Mouse (Mus musculus) hindbrain, embryonic 14.5 days (tissue): ENCODE results near the gene Pfkl. TPM values are rescaled to one million over a fixed set of nuclear protein-coding genes. Genes with fewer than 3 reads are reported as not detected.
"Not testable (repeated sequence)": the region's sequence is repeated elsewhere in the genome, so short reads cannot be mapped to it uniquely, and the experiment has no call there.

Experiments used
- ATAC-seq: fragments of 200-750 bp; cut with Nextera tagmentation; 2 replicates; pipeline ENCODE4 v1.8.0; 2017; ENCODE audit warnings: moderate number of reproducible peaks, mild to moderate bottlenecking, moderate TSS enrichment, moderate library complexity; ENCODE audit not compliant: low FRiP score
- DNase-seq: peaks from one replicate; pipeline ENCODE4 v3.0.0-alpha.2; 2015; ENCODE audit warnings: low spot score
- H3K27ac ChIP-seq: fragments of 300-500 bp; sonication (generic); 2 replicates; pipeline ENCODE4 v1.5.1; 2014; ENCODE audit warnings: mild to moderate bottlenecking, moderate library complexity
- H3K27me3 ChIP-seq: fragments of 300-500 bp; sonication (generic); 2 replicates; pipeline ENCODE4 v1.6.1; 2014; ENCODE audit warnings: mild to moderate bottlenecking, low read length, mixed read lengths; ENCODE audit not compliant: control insufficient read depth, insufficient read depth
- H3K36me3 ChIP-seq: fragments of 300-500 bp; sonication (generic); replicated peaks from 2 replicates; pipeline ENCODE4 v1.6.1; 2014; ENCODE audit not compliant: control insufficient read depth, insufficient read depth
- H3K4me1 ChIP-seq: fragments of 300-500 bp; sonication (generic); replicated peaks from 2 replicates; pipeline ENCODE4 v1.6.1; 2014; ENCODE audit warnings: antibody characterized with exemption, low read length, mixed read lengths; ENCODE audit not compliant: control insufficient read depth, insufficient read depth
- H3K4me2 ChIP-seq: fragments of 300-500 bp; sonication (generic); replicated peaks from 2 replicates; pipeline ENCODE4 v1.6.1; 2014; ENCODE audit warnings: mild to moderate bottlenecking, moderate library complexity
- H3K4me3 ChIP-seq: fragments of 300-500 bp; sonication (generic); replicated peaks from 2 replicates; pipeline ENCODE4 v1.5.1; 2014; ENCODE audit warnings: mild to moderate bottlenecking, low read length
- H3K9ac ChIP-seq: fragments of 300-500 bp; sonication (generic); 2 replicates; pipeline ENCODE4 v1.6.1; 2014
- H3K9me3 ChIP-seq: fragments of 300-500 bp; sonication (generic); 2 replicates; pipeline ENCODE4 v1.6.1; 2016; ENCODE audit warnings: low read length; ENCODE audit not compliant: control insufficient read depth
- WGBS: fragments of 180-500 bp; shearing (Covaris S2); extraction: QIAGEN DNeasy Blood & Tissue Kit; methylation state at CpG from one replicate; pipeline ENCODE4 v1.1.7; 2014; 5-methylcytosine and 5-hydroxymethylcytosine counted together
- polyA plus RNA-seq: library from polyadenylated mRNA; unstranded; fragments of >200 nt; fragmentation: Nextera tagmentation; extraction: Ambion mirVana; gene quantifications from 2 replicates; pipeline ENCODE4 v1.2.1, GENCODE M21; 2014

The Pfkl gene
- polyA plus RNA-seq, 1 experiment from 2014 or later: 93.5 TPM

DNA sequence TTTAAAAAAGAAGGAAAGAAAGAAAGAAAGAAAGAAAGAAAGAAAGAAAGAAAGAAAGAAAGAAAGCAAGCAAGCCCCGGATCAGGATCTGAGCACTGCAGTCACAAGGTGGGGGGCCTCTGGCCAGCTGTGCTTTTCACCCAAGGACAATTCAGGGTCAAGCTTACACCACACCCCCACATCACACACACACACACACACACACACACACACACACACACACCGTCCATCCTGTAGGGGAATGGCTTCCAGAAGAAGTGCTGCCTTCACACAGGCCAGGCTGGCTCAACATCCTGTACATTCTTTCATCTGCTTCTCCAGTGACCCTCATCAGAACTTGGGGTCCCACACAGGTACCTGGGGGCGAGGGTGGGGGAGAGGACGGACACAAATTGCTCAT, 9.4 kb upstream of the Pfkl start:
- H3K9me3 ChIP-seq: no peaks in the 10 kb centered on the region
- DNase-seq: no peak
- no peak for ATAC-seq
- H3K9ac ChIP-seq: no peak overlapping the region
- WGBS: 78% methylated on average over 4 of the region's 4 CpGs
- H3K4me1 ChIP-seq: no peaks in the 10 kb centered on the region
- H3K4me3 ChIP-seq: no peak overlapping the region
- no peak overlapping the region for H3K4me2 ChIP-seq
- no peaks in the 10 kb centered on the region for H3K27me3 ChIP-seq
- H3K36me3 ChIP-seq: no peaks in the 10 kb centered on the region
- no peak overlapping the region for H3K27ac ChIP-seq

DNA sequence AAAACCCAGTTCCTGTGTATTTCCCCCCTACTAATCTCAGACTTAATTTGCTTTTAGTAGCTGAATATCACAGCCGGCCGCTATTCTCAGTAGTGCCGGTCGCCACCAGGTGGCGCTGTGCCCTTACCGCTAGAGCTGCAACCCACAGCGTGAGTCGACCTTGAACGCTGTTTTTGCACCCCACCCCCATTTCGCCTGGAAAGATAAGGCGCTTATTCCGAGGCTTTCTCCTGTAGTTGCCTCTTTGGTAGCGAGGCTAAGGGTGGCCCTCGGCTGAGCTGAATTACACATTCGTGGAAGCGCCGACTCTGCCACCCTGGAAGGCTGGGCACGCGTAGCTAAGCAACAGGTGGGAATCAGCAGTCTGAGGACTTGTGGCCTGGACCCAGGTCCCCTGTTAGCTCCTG, 8.9 kb upstream of the Pfkl start:
- H3K9ac ChIP-seq: no peak overlapping the region
- WGBS: 16% methylated on average over 19 of the region's 19 CpGs
- DNase-seq: peak; percentile 92

DNA sequence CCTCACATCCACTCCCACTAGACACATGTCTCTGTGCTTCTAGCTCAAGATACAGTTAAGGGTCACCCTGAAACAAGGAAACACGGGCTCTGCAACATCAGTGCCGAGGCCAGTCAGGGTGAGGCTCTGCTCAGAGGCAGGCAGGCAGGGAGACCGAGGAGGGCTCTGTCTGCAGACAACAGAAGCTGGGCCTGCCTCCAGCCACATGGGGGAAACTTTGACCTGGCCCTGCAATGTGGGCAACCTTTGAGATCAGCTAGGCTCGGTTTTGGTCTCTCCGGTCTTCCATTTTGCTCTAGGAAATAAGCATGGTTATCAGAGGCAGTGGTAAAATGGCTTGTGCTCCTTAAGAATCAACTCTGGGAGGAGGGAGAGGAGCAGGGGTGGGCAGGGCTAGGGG, 6.5 kb upstream of the Pfkl start:
- Histone ChIP-seq H3K27me3 (no peaks in the 10 kb centered on the region), H3K9me3 (no peaks in the 10 kb centered on the region), H3K9ac (no peak overlapping the region), H3K27ac (no peak overlapping the region), H3K4me2 (no peak overlapping the region), H3K4me1 (no peaks in the 10 kb centered on the region), H3K4me3 (no peak overlapping the region), H3K36me3 (no peaks in the 10 kb centered on the region)
- WGBS: 53% methylated on average over 5 of the region's 5 CpGs
- ATAC-seq: no peak
- DNase-seq: no peak

More for the DNA sequence above, 8.9 kb upstream of the Pfkl start:
- no peaks in the 10 kb centered on the region for H3K36me3 ChIP-seq
- peak overlapping the region; percentile 15 for H3K4me3 ChIP-seq
- no peaks in the 10 kb centered on the region for H3K4me1 ChIP-seq
- peak overlapping the region; percentile 49 for H3K4me2 ChIP-seq
- no peak overlapping the region for H3K27ac ChIP-seq
- H3K9me3 ChIP-seq: no peaks in the 10 kb centered on the region
- no peak for ATAC-seq
- H3K27me3 ChIP-seq: no peaks in the 10 kb centered on the region

DNA sequence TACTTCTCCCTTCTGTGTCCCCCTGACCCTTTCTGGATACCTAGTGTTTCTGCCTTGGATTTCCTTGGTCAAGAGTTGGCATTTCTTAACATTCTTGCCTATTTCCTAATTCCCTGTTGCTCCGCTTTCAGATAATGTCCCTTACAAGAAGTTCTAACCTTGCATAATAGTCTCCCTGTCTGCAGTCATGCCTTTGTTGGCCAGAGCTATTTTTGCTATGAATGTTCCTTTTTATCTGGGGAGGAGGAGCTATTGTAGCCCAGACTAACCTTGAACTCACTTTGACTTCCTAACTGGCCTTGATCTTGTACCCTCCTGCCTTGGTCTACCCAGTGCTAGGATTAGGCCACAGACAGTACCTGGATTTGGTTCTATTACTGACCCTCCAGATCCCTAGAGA, 5.6 kb upstream of the Pfkl start:
- H3K4me2 ChIP-seq: no peak overlapping the region
- H3K9ac ChIP-seq: no peak overlapping the region
- H3K4me1 ChIP-seq: no peaks in the 10 kb centered on the region
- no peak overlapping the region for H3K27ac ChIP-seq
- WGBS: 89% methylated on average over 1 of the region's 1 CpGs
- no peaks in the 10 kb centered on the region for H3K27me3 ChIP-seq
- no peak overlapping the region for H3K4me3 ChIP-seq
- DNase-seq (no peak), ATAC-seq (no peak)
- no peaks in the 10 kb centered on the region for H3K36me3 ChIP-seq
- no peaks in the 10 kb centered on the region for H3K9me3 ChIP-seq

DNA sequence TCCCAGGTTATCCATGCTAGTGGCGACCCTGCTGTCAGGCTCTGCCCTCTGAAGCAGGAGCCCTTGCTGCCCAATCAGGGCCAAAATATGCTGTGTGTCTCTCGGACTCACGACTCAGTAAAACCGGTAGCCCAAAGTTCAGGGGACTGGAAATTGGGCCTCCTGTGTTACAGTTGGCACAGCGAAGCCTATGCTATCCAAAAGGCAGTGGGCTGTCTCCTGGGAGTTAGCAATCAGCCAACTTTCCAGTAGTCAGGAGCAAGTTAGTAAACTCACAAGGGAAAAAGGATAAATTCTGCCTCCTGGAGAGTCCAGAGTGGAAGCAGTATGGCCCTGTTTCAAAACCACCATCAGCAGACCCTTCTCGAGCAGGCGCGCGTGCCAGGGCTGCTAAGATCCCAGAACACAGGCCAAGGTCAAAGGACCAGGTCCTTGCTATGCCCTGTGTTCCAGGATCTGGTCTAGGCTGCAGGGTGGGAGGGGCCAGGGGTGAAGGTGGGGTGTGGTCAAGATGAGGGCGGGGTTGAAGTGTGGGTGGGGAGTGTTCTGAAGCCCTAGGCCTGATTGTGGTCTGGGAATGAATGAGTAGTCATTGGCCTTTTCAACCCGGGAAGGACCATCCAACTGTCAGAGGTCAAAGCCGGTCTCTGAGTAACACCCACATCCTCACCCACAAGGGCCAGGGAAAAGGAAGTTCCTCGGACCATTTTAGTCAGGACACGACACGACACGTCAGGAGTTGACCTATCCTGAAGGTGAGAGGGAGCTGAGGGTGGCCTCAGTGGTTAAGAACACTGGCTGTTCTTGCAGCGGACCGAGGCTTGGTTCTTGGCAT, 3.0 kb upstream of the Pfkl start:
- no peaks in the 10 kb centered on the region for H3K9me3 ChIP-seq
- ATAC-seq (no peak), DNase-seq (no peak)
- H3K9ac ChIP-seq: no peak overlapping the region
- no peaks in the 10 kb centered on the region for H3K36me3 ChIP-seq
- no peak overlapping the region for H3K4me3 ChIP-seq
- H3K27ac ChIP-seq: no peak overlapping the region
- H3K4me2 ChIP-seq: no peak overlapping the region
- no peaks in the 10 kb centered on the region for H3K27me3 ChIP-seq
- WGBS: 94% methylated on average over 18 of the region's 18 CpGs
- peaks cover 10% of the 10 kb centered on the region for H3K4me1 ChIP-seq

DNA sequence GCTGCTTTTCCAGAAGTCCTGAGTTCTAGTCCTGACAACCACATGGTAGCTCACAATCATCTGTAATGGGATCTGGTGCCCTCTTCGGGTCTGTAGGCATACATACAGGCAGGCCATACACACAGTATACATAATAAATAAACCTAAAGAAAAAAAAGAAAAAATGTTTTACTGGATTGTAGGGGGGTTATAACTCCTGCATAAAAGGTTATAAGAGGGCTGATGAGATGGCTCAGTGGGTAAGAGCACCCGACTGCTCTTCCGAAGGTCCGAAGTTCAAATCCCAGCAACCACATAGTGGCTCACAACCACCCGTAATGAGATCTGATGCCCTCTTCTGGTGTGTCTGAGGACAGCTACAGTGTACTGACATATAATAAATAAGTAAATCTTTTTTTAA, 1.2 kb upstream of the Pfkl start:
- H3K36me3 ChIP-seq, H3K27ac ChIP-seq, H3K27me3 ChIP-seq, H3K9ac ChIP-seq, ATAC-seq, DNase-seq, H3K9me3 ChIP-seq, H3K4me3 ChIP-seq, H3K4me2 ChIP-seq: not testable (repeated sequence)
- H3K4me1 ChIP-seq: peaks cover 21% of the 10 kb centered on the region
- WGBS: 95% methylated on average over 5 of the region's 5 CpGs

DNA sequence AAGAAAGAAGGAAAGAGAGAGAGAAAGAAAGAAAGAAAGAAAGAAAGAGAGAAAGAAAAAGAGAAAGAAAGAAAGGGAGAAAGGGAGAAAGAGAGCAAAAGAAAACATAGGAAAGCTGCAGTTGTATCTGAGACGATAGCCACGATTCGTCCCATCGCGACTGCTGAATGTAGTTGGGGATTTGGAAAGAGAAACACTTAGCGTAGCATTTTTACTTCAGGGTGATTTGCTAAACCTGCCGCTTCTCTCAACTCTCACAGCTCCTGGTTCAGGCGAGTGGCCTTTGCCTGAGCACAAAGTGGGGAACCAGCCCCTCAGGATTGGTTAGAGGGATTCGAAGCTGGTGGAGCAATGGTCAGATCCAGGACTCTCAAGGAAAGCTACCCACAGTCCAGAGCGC, 452 bp upstream of the Pfkl start:
- no peaks in the 10 kb centered on the region for H3K36me3 ChIP-seq
- 16% methylated on average over 10 of the region's 10 CpGs for WGBS
- no peak for DNase-seq
- H3K4me1 ChIP-seq: peaks cover 21% of the 10 kb centered on the region
- H3K4me3 ChIP-seq: no peak overlapping the region
- H3K9ac ChIP-seq: no peak overlapping the region
- H3K9me3 ChIP-seq: no peaks in the 10 kb centered on the region
- no peak overlapping the region for H3K27ac ChIP-seq
- no peaks in the 10 kb centered on the region for H3K27me3 ChIP-seq
- H3K4me2 ChIP-seq: peak overlapping the region; percentile 83; the same call in 1 of the 2 replicates
- ATAC-seq: no peak

DNA sequence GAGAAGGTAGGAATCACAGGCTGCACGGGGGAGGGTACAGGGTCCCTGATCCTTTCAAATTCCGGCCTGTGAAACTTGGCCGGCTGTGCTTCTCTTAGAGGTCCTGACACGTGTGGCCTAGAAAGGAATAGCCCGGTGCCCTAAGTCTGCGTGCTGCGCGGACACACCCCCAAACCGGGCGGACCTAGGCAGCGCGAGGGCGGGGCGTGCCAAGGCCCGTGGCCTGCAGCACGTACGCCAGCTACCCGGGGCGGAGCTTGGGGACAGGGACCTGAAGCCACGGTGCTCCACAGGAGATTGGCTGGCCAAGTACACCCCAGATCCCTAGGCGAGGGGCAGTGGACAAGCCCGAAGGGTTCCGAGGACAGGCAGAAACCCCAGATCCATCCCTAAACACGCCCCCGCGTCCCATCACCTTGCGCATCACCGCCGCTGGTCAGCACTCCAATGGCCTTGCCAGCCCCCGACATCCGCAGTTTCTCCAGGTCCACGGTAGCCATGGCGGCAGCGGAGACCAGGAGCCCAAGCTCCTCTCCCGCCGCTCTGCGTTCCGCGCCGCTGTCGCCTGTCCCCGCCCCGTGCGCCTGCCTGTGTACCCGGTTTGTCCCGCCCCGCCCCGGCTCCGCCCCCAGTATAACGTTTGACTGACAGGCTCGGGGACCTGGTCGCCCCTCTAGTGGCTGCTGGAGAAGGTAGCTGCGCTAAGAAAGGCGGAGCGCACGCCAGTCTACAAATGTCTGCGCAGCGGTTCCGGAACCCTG, 519 bp downstream of the Pfkl start:
- DNase-seq: peak; percentile 91
- Histone ChIP-seq H3K4me3 (peak overlapping the region; percentile 77), H3K9me3 (no peaks in the 10 kb centered on the region), H3K4me1 (peaks cover 21% of the 10 kb centered on the region), H3K27me3 (no peaks in the 10 kb centered on the region), H3K4me2 (peak overlapping the region; percentile 83), H3K27ac (peak overlapping the region; percentile 94), H3K9ac (peak overlapping the region; percentile 87), H3K36me3 (no peaks in the 10 kb centered on the region)
- peak; percentile 95 for ATAC-seq
- WGBS: under 1% methylated on average over 59 of the region's 59 CpGs

DNA sequence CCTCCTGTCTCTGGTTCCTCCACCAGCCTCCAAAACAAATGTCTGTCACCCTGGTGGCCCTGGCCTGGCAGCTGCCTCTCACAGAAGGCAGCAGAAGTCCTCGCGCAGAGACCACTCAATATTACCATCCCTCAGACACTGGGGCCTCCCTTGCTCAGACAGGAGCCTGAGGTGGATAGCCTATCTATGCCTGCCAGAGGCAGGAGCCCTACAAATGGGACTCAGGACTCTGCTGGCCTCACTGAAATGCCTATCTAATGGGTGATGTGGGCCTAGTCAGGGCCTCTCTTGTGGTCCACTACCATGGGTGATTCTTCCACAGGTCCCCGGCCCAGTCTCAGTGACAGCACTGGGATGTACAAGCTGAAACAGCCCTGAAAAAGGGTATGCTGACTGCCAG, 1.7 kb downstream of the Pfkl start:
- DNase-seq (no peak), ATAC-seq (no peak)
- no peaks in the 10 kb centered on the region for H3K27me3 ChIP-seq
- H3K4me1 ChIP-seq: peaks cover 21% of the 10 kb centered on the region
- WGBS: 85% methylated on average over 3 of the region's 3 CpGs
- peak overlapping the region; percentile 77; the same call in 1 of the 2 replicates for H3K4me3 ChIP-seq
- no peaks in the 10 kb centered on the region for H3K36me3 ChIP-seq
- peak overlapping the region; percentile 83 for H3K4me2 ChIP-seq
- no peaks in the 10 kb centered on the region for H3K9me3 ChIP-seq
- peak overlapping the region; percentile 87 for H3K9ac ChIP-seq
- no peak overlapping the region for H3K27ac ChIP-seq
